Mouse (Mus musculus) G1E (cell line): ENCODE data around the gene Cnn2.

Experiments used
- CTCF ChIP-seq: IDR thresholded peaks from 2 replicates; pipeline ENCODE4 v1.5.1; 2012; ENCODE audit warnings: low read depth, low read length, inconsistent platforms, mixed read lengths
- POLR2AphosphoS5 ChIP-seq: IDR thresholded peaks from 2 replicates; pipeline ENCODE4 v1.6.1; 2012; ENCODE audit warnings: low read depth, low read length, inconsistent platforms; ENCODE audit not compliant: insufficient replicate concordance
- TAL1 ChIP-seq: conservative IDR thresholded peaks from 2 replicates; pipeline ENCODE4 v1.6.1; 2012; ENCODE audit warnings: low read depth, low read length, inconsistent platforms, mixed read lengths

DNA sequence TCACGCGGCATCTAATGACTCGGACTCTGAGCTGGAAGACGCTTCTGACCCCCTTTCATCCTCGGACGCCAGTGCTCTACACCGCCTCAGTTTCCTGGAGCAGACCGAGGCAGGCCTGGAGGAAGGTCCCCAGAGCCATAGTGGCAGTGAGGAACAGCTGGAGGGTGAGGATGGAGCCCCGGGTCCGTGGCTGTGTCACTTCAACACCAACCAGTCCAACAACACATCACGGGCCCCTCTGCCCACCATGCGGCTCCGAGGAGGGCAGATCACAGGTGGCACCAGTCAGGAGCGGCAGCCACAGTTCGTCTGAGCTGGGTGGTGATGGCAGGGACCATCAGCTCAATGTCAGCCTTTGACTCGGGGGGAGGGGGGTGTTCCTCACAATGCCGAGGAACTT is 42.4 kb downstream of the Cnn2 start:
- no peak for TF ChIP-seq TAL1
- TF ChIP-seq CTCF, result no peak
- TF ChIP-seq POLR2AphosphoS5, result no peak
